Mouse (Mus musculus) large intestine, adult 2 months (tissue): ENCODE measurements at regions not wholly inside any gene's neighbourhood (a gene's known extent, or its start where the extent isn't known, plus 50 kb on each side); places are given as distances from the start of the nearest gene placed in this dataset.

Experiments
- DNase-seq: peaks from one replicate; pipeline ENCODE4 v3.0.0-alpha.2; 2012; ENCODE audit warnings: low read depth, low spot score
- WGBS: fragments of 180-500 bp; shearing (Covaris S2); methylation state at CpG from one replicate; pipeline ENCODE4 v1.1.7; 2018; 5-methylcytosine and 5-hydroxymethylcytosine counted together

- no peak for DNase-seq
- 80% methylated on average over 3 of the region's 3 CpGs for WGBS
These were observed 55.8 kb upstream of the Cplx2 start for GRCm38 (mm10) chr13:54315333-54315732.

GRCm38 (mm10) chr13:54316907-54317306, 54.2 kb upstream of the Cplx2 start:
- WGBS = 89% methylated on average over 6 of the region's 6 CpGs
- no peak for DNase-seq

GRCm38 (mm10) chr13:54318161-54318560, 53.0 kb upstream of the Cplx2 start:
- DNase-seq = no peak
- WGBS = 91% methylated on average over 4 of the region's 4 CpGs

- DNase-seq = no peak
- WGBS = 89% methylated on average over 5 of the region's 5 CpGs
These were observed 52.5 kb upstream of the Cplx2 start for GRCm38 (mm10) chr13:54318601-54319000.

- 52% methylated on average over 9 of the region's 9 CpGs for WGBS
- DNase-seq = no peak
These were observed 50.9 kb upstream of the Cplx2 start for GRCm38 (mm10) chr13:54320212-54320611.

- WGBS = 60% methylated on average over 14 of the region's 14 CpGs
- DNase-seq = no peak
These were observed 50.1 kb upstream of the Cplx2 start for GRCm38 (mm10) chr13:54321011-54321410.
